Mouse (Mus musculus): ENCODE data around the gene Trabd. TPM values are rescaled to one million over a fixed set of nuclear protein-coding genes. Genes with fewer than 3 reads are reported as not detected.

Trabd gene
- polyA plus RNA-seq, 1 experiment from 2014 or later, result 44.4 TPM

- H3K27me3 ChIP-seq (replicated peaks; ENCODE audit: control insufficient read depth, insufficient read depth, low read length), result peaks cover 45% of the 10 kb centered on the region
- H3K27ac ChIP-seq (ENCODE audit: low read depth), result no peak overlapping the region
- no peak overlapping the region for H3K4me2 ChIP-seq (ENCODE audit: low read length)
- ATAC-seq (replicated peaks; ENCODE audit: low FRiP score, low TSS enrichment, low read depth) (no peak), DNase-seq (ENCODE audit: low spot score) (no peak)
- H3K9me3 ChIP-seq (ENCODE audit: control insufficient read depth, low read length), result no peaks in the 10 kb centered on the region
- 88% methylated on average over 12 of the region's 12 CpGs for WGBS
- H3K4me1 ChIP-seq (replicated peaks; ENCODE audit: control insufficient read depth, insufficient read depth, low read length), result peaks cover 3% of the 10 kb centered on the region; the same call in 1 of the 2 replicates
- no peak overlapping the region for H3K9ac ChIP-seq (ENCODE audit: low read length)
- H3K4me3 ChIP-seq (ENCODE audit: low read depth, low read length), result no peak overlapping the region
- no peaks in the 10 kb centered on the region for H3K36me3 ChIP-seq (ENCODE audit: control insufficient read depth, insufficient read depth, low read length)
These were observed 14.0 kb upstream of the Trabd start for GRCm38 (mm10) chr15:89060811-89061460.

DNA sequence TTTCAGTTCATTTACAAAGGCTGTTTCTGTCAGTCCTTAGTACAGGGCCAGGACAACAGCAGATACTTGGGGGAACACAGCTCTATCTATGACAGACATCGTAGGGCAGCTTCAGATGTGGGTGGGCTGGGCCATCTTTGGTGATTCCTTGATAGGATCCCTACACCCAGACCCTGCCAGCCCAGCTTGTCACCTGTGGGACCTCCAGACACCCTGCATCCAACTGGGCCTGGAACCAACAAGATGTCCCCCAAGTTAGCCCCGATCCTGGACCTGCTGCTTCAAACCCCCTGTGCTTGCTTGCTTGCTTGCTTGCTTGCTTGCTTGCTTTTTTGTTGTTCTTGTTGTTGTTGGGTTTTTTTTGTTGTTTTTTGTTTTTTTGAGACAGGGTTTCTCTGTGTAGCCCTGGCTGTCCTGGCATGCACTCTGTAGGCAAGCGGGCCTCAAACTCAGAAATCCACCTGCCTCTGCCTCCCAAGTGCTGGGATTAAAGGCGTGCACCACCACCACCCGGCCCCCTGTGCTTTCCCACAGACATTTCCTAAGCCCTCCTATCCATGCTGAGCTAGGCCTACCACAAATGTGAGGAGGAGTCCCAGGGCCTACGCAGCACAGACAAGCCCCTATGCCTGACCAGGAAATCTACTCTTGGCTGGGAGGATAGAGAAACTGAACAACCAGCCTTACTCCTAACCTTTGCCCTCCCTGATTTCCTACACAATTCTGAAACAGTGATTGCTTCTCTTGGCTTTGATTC, 13.0 kb upstream of the Trabd start:
- Histone ChIP-seq H3K4me1 (replicated peaks; ENCODE audit: control insufficient read depth, insufficient read depth, low read length) (peaks cover 3% of the 10 kb centered on the region; the same call in 1 of the 2 replicates), H3K9me3 (ENCODE audit: control insufficient read depth, low read length) (no peaks in the 10 kb centered on the region), H3K9ac (ENCODE audit: low read length) (no peak overlapping the region), H3K27me3 (replicated peaks; ENCODE audit: control insufficient read depth, insufficient read depth, low read length) (peaks cover 51% of the 10 kb centered on the region), H3K27ac (ENCODE audit: low read depth) (no peak overlapping the region), H3K4me2 (ENCODE audit: low read length) (no peak overlapping the region), H3K4me3 (ENCODE audit: low read depth, low read length) (no peak overlapping the region), H3K36me3 (ENCODE audit: control insufficient read depth, insufficient read depth, low read length) (no peaks in the 10 kb centered on the region)
- 82% methylated on average over 6 of the region's 6 CpGs for WGBS
- DNase-seq (ENCODE audit: low spot score) (no peak), ATAC-seq (replicated peaks; ENCODE audit: low FRiP score, low TSS enrichment, low read depth) (no peak)

DNA sequence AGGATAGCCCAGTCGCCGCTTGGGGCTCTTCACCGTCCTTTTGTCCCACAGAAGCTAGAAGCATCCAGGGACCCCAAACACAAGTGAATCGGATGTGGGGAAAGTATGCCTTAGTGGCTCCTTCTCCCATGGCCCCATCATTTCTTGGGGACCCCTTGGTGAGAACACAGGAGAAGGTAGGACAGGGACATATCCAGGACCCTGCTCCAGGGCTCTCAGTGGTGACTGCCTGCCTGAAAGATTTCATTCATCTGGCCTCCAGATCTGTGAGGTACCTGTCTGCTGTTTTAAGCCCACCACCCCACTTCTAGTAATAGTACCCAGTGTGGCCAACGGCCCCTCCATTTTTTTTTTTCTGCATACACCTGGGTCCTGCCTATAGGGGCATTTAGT, 12.4 kb upstream of the Trabd start:
- no peak overlapping the region for H3K4me3 ChIP-seq (ENCODE audit: low read depth, low read length)
- DNase-seq (ENCODE audit: low spot score) (no peak), ATAC-seq (replicated peaks; ENCODE audit: low FRiP score, low TSS enrichment, low read depth) (no peak)
- peaks cover 55% of the 10 kb centered on the region for H3K27me3 ChIP-seq (replicated peaks; ENCODE audit: control insufficient read depth, insufficient read depth, low read length)
- no peak overlapping the region for H3K27ac ChIP-seq (ENCODE audit: low read depth)
- H3K9ac ChIP-seq (ENCODE audit: low read length), result no peak overlapping the region
- no peak overlapping the region for H3K4me2 ChIP-seq (ENCODE audit: low read length)
- WGBS, result 92% methylated on average over 5 of the region's 5 CpGs
- H3K4me1 ChIP-seq (replicated peaks; ENCODE audit: control insufficient read depth, insufficient read depth, low read length), result peaks cover 3% of the 10 kb centered on the region; the same call in 1 of the 2 replicates
- no peaks in the 10 kb centered on the region for H3K36me3 ChIP-seq (ENCODE audit: control insufficient read depth, insufficient read depth, low read length)
- H3K9me3 ChIP-seq (ENCODE audit: control insufficient read depth, low read length), result no peaks in the 10 kb centered on the region

GRCm38 (mm10) chr15:89063001-89063400, 11.9 kb upstream of the Trabd start:
- WGBS, result 70% methylated on average over 7 of the region's 7 CpGs
- Histone ChIP-seq H3K27ac (ENCODE audit: low read depth) (no peak overlapping the region), H3K36me3 (ENCODE audit: control insufficient read depth, insufficient read depth, low read length) (no peaks in the 10 kb centered on the region), H3K9me3 (ENCODE audit: control insufficient read depth, low read length) (no peaks in the 10 kb centered on the region), H3K27me3 (replicated peaks; ENCODE audit: control insufficient read depth, insufficient read depth, low read length) (peaks cover 55% of the 10 kb centered on the region), H3K9ac (ENCODE audit: low read length) (no peak overlapping the region), H3K4me2 (ENCODE audit: low read length) (no peak overlapping the region), H3K4me1 (replicated peaks; ENCODE audit: control insufficient read depth, insufficient read depth, low read length) (peaks cover 3% of the 10 kb centered on the region; the same call in 1 of the 2 replicates), H3K4me3 (ENCODE audit: low read depth, low read length) (no peak overlapping the region)
- ATAC-seq (replicated peaks; ENCODE audit: low FRiP score, low TSS enrichment, low read depth) (no peak), DNase-seq (ENCODE audit: low spot score) (no peak)

DNA sequence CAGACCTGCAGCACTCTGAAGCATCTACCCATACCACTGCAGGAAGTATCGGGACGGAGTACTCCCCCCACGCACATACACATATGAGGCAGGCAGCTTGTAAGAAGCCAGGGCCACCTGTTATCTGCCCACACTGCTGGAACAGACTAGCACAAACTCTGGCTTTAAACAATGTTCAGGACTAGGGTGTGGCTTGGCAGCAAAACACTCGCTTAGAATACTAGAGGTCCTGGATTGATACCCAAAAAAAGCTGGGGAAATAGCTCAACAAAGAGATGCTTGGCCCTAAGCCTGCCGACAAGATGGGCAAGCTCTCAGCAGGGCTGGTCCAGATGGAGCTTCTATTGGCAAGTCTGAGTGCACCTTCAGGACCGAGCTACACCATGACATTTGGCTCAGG, 11.4 kb upstream of the Trabd start:
- H3K36me3 ChIP-seq (ENCODE audit: control insufficient read depth, insufficient read depth, low read length), result no peaks in the 10 kb centered on the region
- H3K4me1 ChIP-seq (replicated peaks; ENCODE audit: control insufficient read depth, insufficient read depth, low read length), result peaks cover 3% of the 10 kb centered on the region; the same call in 1 of the 2 replicates
- WGBS, result 65% methylated on average over 6 of the region's 6 CpGs
- no peak overlapping the region for H3K9ac ChIP-seq (ENCODE audit: low read length)
- H3K27me3 ChIP-seq (replicated peaks; ENCODE audit: control insufficient read depth, insufficient read depth, low read length), result peaks cover 55% of the 10 kb centered on the region
- ATAC-seq (replicated peaks; ENCODE audit: low FRiP score, low TSS enrichment, low read depth), result no peak
- H3K27ac ChIP-seq (ENCODE audit: low read depth), result no peak overlapping the region
- DNase-seq (ENCODE audit: low spot score), result no peak
- H3K4me3 ChIP-seq (ENCODE audit: low read depth, low read length), result no peak overlapping the region
- H3K4me2 ChIP-seq (ENCODE audit: low read length), result no peak overlapping the region
- no peaks in the 10 kb centered on the region for H3K9me3 ChIP-seq (ENCODE audit: control insufficient read depth, low read length)

DNA sequence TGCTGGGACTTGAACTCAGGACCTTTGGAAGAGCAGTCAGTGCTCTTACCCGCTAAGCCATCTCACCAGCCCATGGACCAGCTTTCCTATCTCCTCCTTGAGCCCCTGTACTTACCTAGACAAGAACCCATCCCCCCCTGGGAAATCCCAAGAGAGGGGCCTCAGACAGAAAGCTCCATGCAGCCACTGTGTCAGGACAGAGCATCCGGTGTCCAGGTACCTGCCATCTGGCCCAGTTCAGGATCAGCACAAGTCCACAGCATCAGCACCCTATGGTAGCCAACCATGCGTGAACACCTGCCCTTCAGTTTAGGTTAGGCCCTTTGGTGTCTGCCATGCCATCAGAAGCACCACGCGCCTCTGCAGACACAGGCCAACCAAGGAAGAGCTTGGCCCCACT, 10.0 kb upstream of the Trabd start:
- Histone ChIP-seq H3K4me2 (ENCODE audit: low read length) (no peak overlapping the region), H3K27me3 (replicated peaks; ENCODE audit: control insufficient read depth, insufficient read depth, low read length) (peaks cover 55% of the 10 kb centered on the region), H3K4me3 (ENCODE audit: low read depth, low read length) (no peak overlapping the region), H3K9ac (ENCODE audit: low read length) (no peak overlapping the region), H3K9me3 (ENCODE audit: control insufficient read depth, low read length) (no peaks in the 10 kb centered on the region), H3K36me3 (ENCODE audit: control insufficient read depth, insufficient read depth, low read length) (no peaks in the 10 kb centered on the region), H3K4me1 (replicated peaks; ENCODE audit: control insufficient read depth, insufficient read depth, low read length) (no peaks in the 10 kb centered on the region; the same call in 1 of the 2 replicates), H3K27ac (ENCODE audit: low read depth) (no peak overlapping the region)
- WGBS, result 90% methylated on average over 5 of the region's 5 CpGs
- no peak for ATAC-seq (replicated peaks; ENCODE audit: low FRiP score, low TSS enrichment, low read depth)
- DNase-seq (ENCODE audit: low spot score), result no peak

- Histone ChIP-seq H3K4me3 (ENCODE audit: low read depth, low read length) (peak overlapping the region; percentile 20; the same call in 1 of the 2 replicates), H3K27me3 (replicated peaks; ENCODE audit: control insufficient read depth, insufficient read depth, low read length) (peaks cover 35% of the 10 kb centered on the region), H3K27ac (ENCODE audit: low read depth) (no peak overlapping the region), H3K36me3 (ENCODE audit: control insufficient read depth, insufficient read depth, low read length) (no peaks in the 10 kb centered on the region), H3K4me2 (ENCODE audit: low read length) (peak overlapping the region; percentile 36), H3K9ac (ENCODE audit: low read length) (no peak overlapping the region), H3K4me1 (replicated peaks; ENCODE audit: control insufficient read depth, insufficient read depth, low read length) (no peaks in the 10 kb centered on the region), H3K9me3 (ENCODE audit: control insufficient read depth, low read length) (no peaks in the 10 kb centered on the region)
- peak; percentile 61 for DNase-seq (ENCODE audit: low spot score)
- 34% methylated on average over 35 of the region's 35 CpGs for WGBS
- no peak for ATAC-seq (replicated peaks; ENCODE audit: low FRiP score, low TSS enrichment, low read depth)
These were observed 7.3 kb upstream of the Trabd start for GRCm38 (mm10) chr15:89067609-89068008.

- WGBS, result 33% methylated on average over 26 of the region's 26 CpGs
These were observed 6.7 kb upstream of the Trabd start for GRCm38 (mm10) chr15:89068226-89068625.

More at GRCm38 (mm10) chr15:89068226-89068625, 6.7 kb upstream of the Trabd start:
- Histone ChIP-seq H3K36me3 (ENCODE audit: control insufficient read depth, insufficient read depth, low read length) (no peaks in the 10 kb centered on the region), H3K9ac (ENCODE audit: low read length) (no peak overlapping the region), H3K27me3 (replicated peaks; ENCODE audit: control insufficient read depth, insufficient read depth, low read length) (peaks cover 35% of the 10 kb centered on the region), H3K27ac (ENCODE audit: low read depth) (no peak overlapping the region), H3K4me3 (ENCODE audit: low read depth, low read length) (0 out of 2 replicates have a peak overlapping the region, but pooled peaks have one; percentile 20), H3K9me3 (ENCODE audit: control insufficient read depth, low read length) (no peaks in the 10 kb centered on the region), H3K4me2 (ENCODE audit: low read length) (peak overlapping the region; percentile 36), H3K4me1 (replicated peaks; ENCODE audit: control insufficient read depth, insufficient read depth, low read length) (no peaks in the 10 kb centered on the region)
- no peak for DNase-seq (ENCODE audit: low spot score)
- no peak for ATAC-seq (replicated peaks; ENCODE audit: low FRiP score, low TSS enrichment, low read depth)
